ENCODE assay signal across 13 mouse cellular contexts in the genomic region with DNA sequence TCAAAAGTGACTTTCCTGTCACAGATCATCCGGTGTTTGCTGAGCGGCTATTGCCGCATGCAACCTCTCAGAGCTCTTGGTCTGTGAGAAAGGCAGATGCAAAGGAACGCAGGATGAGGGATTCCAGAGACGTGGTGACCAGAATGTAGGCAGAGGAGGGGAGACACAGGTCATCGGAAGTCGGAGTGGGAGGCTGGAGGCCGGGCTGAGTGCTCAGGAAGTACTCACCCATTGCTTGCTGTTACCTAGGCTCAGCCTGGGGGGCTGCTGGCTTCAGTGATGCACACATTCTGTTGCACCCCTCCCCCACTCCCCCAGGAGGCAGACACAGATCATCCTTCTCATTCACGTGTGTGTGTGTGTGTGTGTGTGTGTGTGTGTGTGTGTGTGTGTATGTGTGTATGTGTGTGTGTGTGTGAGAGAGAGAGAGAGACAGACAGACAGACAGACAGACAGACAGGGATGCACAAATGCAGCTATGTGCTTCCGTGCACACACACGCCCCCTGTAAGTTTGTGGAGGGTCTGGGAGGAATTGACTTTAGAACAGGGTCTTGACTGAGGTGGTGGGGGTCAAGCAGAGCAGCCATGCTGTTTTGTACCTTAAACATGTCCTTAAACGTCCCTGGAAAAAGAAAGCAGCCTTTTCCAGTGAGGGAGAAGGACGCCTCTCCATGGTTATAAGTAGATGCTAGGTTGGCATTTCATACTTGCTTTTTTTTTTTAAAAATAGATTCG.
A peak's percentile ranks its signal among the peaks of the same experiment; 100 is the strongest.
DNase-seq lines count a peak whose midpoint lies in the region.
"Had no signal": no experiment of that assay in that cellular context is flagged by ENCODE, and none has a peak within 500 bp of the region (broad histone marks: within the 10 kb centered on the region; RNA-seq: fewer than 3 reads in every experiment).

No protein-coding gene starts in this region.

- H3K9me3 ChIP-seq in heart, embryonic 10.5 days = no peaks in the 10 kb centered on the region
- H3K9me3 ChIP-seq: intestine, embryonic 15.5 days; limb, embryonic 13.5 days; lung, embryonic 15.5 days; midbrain, embryonic 15.5 days; neural tube, embryonic 15.5 days had no signal

- peak; percentile 80 for DNase-seq in heart, embryonic 10.5 days (ENCODE audit: low spot score)
- no peak for DNase-seq in heart, adult 9 months (ENCODE audit: low spot score in 2 of 2)
- DNase-seq in B cell, adult 2 months = peak; percentile 57
- DNase-seq in R1 (ENCODE audit: low read depth, low spot score) = peak; percentile 39
- DNase-seq in naive thymus-derived CD4-positive, alpha-beta T cell, adult 2 months (ENCODE audit: low read depth) = peak; percentile 72
- DNase-seq in gastrocnemius, postnatal 10 days = no peak
- no peak for DNase-seq in adrenal gland, adult 8-10 months
- no peak for DNase-seq in ovary, postnatal 10 days (ENCODE audit: low spot score)

- H3K4me1 ChIP-seq in heart, embryonic 10.5 days = peaks cover 56% of the 10 kb centered on the region

- 35% methylated on average over 14 of the region's 14 CpGs for WGBS in heart, embryonic 10.5 days

- no peaks in the 10 kb centered on the region for H3K27me3 ChIP-seq in heart, embryonic 10.5 days (ENCODE audit: insufficient read depth, poor library complexity, severe bottlenecking)
- H3K27me3 ChIP-seq: intestine, embryonic 15.5 days; lung, embryonic 15.5 days; midbrain, embryonic 15.5 days; neural tube, embryonic 15.5 days had no signal

- H3K36me3 ChIP-seq in heart, embryonic 10.5 days = no peaks in the 10 kb centered on the region
- H3K36me3 ChIP-seq: intestine, embryonic 15.5 days; limb, embryonic 13.5 days; lung, embryonic 15.5 days; midbrain, embryonic 15.5 days; neural tube, embryonic 15.5 days had no signal

- H3K27ac ChIP-seq in heart, embryonic 10.5 days = peak overlapping the region; percentile 62
- H3K27ac ChIP-seq: intestine, embryonic 15.5 days; limb, embryonic 13.5 days; lung, embryonic 15.5 days; midbrain, embryonic 15.5 days; neural tube, embryonic 15.5 days had no signal

- H3K4me3 ChIP-seq in heart, embryonic 10.5 days = no peak overlapping the region
- H3K4me3 ChIP-seq: intestine, embryonic 15.5 days; limb, embryonic 13.5 days; lung, embryonic 15.5 days; midbrain, embryonic 15.5 days; neural tube, embryonic 15.5 days had no signal

Comparison
In these comparisons a context has a peak if more than half of its experiments do, and no peak if none do; other contexts are left out.
1. DNase-seq: peak in heart, embryonic 10.5 days (single experiment), B cell, adult 2 months (2 of 2), R1 (single experiment) and naive thymus-derived CD4-positive, alpha-beta T cell, adult 2 months (single experiment); none in heart, adult 9 months (0 of 2), gastrocnemius, postnatal 10 days (single experiment), adrenal gland, adult 8-10 months (single experiment) and ovary, postnatal 10 days (single experiment).